Mouse (Mus musculus): ENCODE data around the gene Lor.

The Lor gene

GRCm38 (mm10) chr3:92083042-92083441 lies at the start of gene Lor:
Gene Lor (minus strand): TSS chr3:92083142.
- DNase-seq (ENCODE audit: low spot score): no peak

DNA sequence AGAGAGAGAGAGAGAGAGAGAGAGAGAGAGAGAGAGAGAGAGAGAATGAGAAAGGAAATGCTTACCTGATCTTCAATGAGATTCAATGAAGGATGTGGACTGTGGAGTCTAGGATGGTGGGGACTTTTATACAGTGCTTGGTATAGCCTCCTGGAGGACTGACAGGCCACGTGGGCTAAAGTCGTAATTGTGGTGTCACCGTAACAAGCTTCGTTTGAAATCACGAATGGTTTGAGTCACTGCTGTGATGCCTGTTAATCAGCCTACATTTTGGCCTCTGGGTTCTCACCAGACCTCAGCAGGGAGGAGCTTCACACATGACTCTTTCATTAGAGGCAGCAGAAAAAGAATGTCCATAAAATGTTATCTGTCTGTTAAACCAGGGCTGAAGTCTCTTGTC lies 40.9 kb upstream of the Lor start, which contains the start of gene Prr9:
Gene Prr9, minus strand, starts transcription at position 101 of the 400 bp plus-strand sequence.
- DNase-seq (ENCODE audit: low spot score): no peak

- DNase-seq (ENCODE audit: low spot score): no peak
These were observed 38.0 kb upstream of the Lor start for GRCm38 (mm10) chr3:92120902-92121301.

- DNase-seq (ENCODE audit: low spot score): no peak
These were observed 35.0 kb upstream of the Lor start for GRCm38 (mm10) chr3:92117930-92118329.

- DNase-seq (ENCODE audit: low spot score): no peak
These were observed 28.6 kb upstream of the Lor start for GRCm38 (mm10) chr3:92111526-92111925.

DNA sequence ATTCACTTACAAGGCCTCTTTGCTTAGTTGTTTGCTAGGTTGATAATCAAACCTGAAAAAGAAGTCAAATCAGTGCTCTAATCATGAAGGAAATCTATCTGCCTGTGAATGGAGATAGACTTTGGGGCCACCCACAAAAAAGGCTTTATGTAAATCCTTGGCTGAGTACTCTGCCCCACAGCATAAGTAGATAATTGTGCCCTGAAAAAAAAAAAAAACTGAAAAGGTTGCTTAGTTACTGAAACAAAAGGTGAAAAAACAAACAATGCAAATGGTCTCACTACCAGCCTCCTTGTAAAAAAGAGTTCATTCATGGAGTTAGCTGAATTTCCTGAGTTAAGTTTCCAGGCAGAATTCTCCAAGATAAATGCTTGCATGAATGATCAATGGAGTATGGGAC lies 27.8 kb upstream of the Lor start:
- DNase-seq (ENCODE audit: low spot score): no peak

DNA sequence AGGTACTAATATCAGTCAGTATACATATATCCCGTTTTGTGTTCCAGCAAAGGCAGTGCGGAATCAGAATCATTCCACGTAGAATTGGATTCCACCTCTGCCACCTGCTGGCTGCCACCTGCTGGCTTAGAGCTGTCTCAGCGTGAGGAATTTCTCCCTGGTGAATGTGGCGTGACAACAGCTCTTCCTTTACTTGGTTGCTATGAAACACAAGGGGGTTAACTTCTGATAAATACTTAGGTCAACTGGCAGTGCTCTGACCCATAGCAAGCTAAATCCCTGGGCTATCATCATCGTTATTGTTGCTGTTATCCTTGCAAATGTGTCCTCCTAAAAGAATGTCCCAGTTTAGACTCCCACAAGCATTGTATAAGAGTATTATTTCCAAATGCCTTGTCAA lies 23.6 kb upstream of the Lor start:
- no peak for DNase-seq (ENCODE audit: low spot score)

DNA sequence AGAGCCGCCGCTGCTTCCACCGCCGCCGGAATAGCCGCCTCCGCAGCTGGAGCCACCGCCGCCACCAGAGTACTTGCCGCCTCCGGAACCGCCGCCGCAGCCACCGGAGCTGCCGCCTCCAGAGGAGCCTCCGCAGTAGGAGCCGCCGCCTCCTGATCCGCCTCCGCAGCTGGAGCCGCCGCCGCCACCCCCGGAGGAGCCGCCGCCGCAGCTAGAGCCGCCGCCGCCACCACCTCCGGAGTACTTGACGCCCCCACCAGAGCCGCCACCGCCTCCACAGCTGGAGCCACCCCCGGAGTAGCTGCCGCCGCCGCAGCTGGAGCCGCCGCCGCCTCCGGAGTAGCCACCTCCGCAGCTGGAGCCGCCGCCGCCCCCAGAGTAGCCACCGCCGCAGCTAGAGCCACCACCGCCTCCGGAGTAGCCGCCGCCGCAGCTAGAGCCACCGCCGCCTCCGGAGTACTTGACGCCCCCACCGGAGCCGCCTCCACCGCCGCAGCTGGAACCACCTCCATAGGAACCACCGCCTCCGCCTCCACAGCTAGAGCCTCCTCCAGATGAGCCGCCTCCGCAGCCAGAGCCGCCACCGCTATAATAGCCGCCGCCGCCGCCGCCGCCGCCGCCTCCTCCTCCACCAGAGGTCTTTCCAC lies 1.5 kb downstream of the Lor start:
- DNase-seq (ENCODE audit: low spot score): peak; percentile 31

GRCm38 (mm10) chr3:92080462-92081284 lies 2.3 kb downstream of the Lor start:
- no peak for DNase-seq (ENCODE audit: low spot score)

DNA sequence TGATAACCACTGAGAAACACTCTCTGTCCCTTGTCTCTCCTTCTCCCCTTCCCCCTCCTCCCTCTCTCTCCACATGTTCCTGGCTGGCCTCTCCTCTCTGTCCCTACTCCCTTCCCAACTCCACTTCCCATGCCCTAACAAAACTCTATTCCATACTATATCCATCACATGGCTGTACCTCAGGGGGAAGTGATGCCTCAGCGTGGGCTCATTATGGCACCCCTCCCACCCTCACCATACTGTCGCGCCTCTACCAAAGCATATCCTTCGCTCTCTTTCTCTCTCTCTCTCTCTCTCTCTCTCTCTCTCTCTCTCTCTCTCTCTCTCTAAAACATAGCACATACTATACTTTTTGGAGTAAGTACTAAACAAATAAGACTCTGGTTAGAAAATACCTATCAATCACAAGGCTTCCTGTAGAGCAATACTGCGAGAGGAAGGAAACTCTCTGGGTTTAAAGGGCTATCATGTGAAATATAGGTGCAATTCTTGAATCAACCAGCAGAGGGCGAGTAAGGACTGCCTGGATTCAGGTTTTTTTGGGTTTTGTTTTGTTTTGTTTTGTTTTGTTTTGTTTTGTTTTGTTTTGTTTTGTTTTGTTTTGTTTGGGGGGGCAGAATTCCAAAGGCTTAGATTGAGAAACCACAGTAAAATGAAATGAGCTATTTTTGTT lies 32.4 kb downstream of the Lor start:
- DNase-seq (ENCODE audit: low spot score): no peak

GRCm38 (mm10) chr3:92033892-92034291 lies 49.0 kb downstream of the Lor start:
- DNase-seq (ENCODE audit: low spot score): no peak

GRCm38 (mm10) chr3:92033203-92033602 lies 49.7 kb downstream of the Lor start:
- DNase-seq (ENCODE audit: low spot score): no peak
